Mouse (Mus musculus) liver, embryonic 11.5 days (tissue): ENCODE data around the gene Pold4. TPM values are rescaled to one million over a fixed set of nuclear protein-coding genes. Genes with fewer than 3 reads are reported as not detected.
"Not testable (repeated sequence)": the region's sequence is repeated elsewhere in the genome, so short reads cannot be mapped to it uniquely, and the experiment has no call there.

ENCODE experiments used
- ATAC-seq: fragments of 200-750 bp; cut with Nextera tagmentation; replicated peaks from 2 replicates; pipeline ENCODE4 v1.8.0; 2017; ENCODE audit warnings: moderate number of reproducible peaks, mild to moderate bottlenecking, moderate TSS enrichment, moderate library complexity; ENCODE audit not compliant: low FRiP score
- DNase-seq: peaks from one replicate; pipeline ENCODE4 v3.0.0-alpha.2; 2017; ENCODE audit warnings: low spot score
- H3K27ac ChIP-seq: fragments of 300-500 bp; sonication (generic); 2 replicates; pipeline ENCODE4 v1.5.1; 2014; ENCODE audit warnings: mild to moderate bottlenecking, low read depth, low read length, control low read depth
- H3K27me3 ChIP-seq: fragments of 300-500 bp; sonication (generic); replicated peaks from 2 replicates; pipeline ENCODE4 v1.6.1; 2014; ENCODE audit warnings: low read length, mixed read lengths; ENCODE audit not compliant: control insufficient read depth, insufficient read depth
- H3K36me3 ChIP-seq: fragments of 300-500 bp; sonication (generic); 2 replicates; pipeline ENCODE4 v1.6.1; 2014; ENCODE audit warnings: mild to moderate bottlenecking, low read length, moderate library complexity, mixed read lengths; ENCODE audit not compliant: control insufficient read depth, insufficient read depth
- H3K4me1 ChIP-seq: fragments of 300-500 bp; sonication (generic); replicated peaks from 2 replicates; pipeline ENCODE4 v1.6.1; 2014; ENCODE audit warnings: low read length, mixed read lengths; ENCODE audit not compliant: control insufficient read depth, insufficient read depth
- H3K4me2 ChIP-seq: fragments of 300-500 bp; sonication (generic); 2 replicates; pipeline ENCODE4 v1.6.1; 2014; ENCODE audit warnings: mild to moderate bottlenecking, control low read depth, moderate library complexity
- H3K4me3 ChIP-seq: fragments of 300-500 bp; sonication (generic); 2 replicates; pipeline ENCODE4 v1.5.1; 2014; ENCODE audit warnings: low read depth, low read length, control low read depth
- H3K9ac ChIP-seq: fragments of 300-500 bp; sonication (generic); 2 replicates; pipeline ENCODE4 v1.6.1; 2014; ENCODE audit warnings: low read depth, low read length, control low read depth
- H3K9me3 ChIP-seq: fragments of 300-500 bp; sonication (generic); 2 replicates; pipeline ENCODE4 v1.6.1; 2016; ENCODE audit warnings: low read length, inconsistent platforms, mixed read lengths; ENCODE audit not compliant: control insufficient read depth
- WGBS: fragments of 180-500 bp; shearing (Covaris S2); extraction: QIAGEN DNeasy Blood & Tissue Kit; methylation state at CpG from one replicate; pipeline ENCODE4 v1.1.7; 2014; 5-methylcytosine and 5-hydroxymethylcytosine counted together
- polyA plus RNA-seq: library from polyadenylated mRNA; unstranded; fragments of >200 nt; fragmentation: Nextera tagmentation; extraction: Ambion mirVana; gene quantifications from 2 replicates; pipeline ENCODE4 v1.2.1, GENCODE M21; 2014

The Pold4 gene
- polyA plus RNA-seq, 1 experiment from 2014 or later = 24.9 TPM

GRCm38 (mm10) chr19:4248683-4249082 is 17.0 kb downstream of the Pold4 start:
- not testable (repeated sequence) for H3K36me3 ChIP-seq, H3K27ac ChIP-seq, H3K4me3 ChIP-seq, ATAC-seq, H3K4me2 ChIP-seq, H3K9ac ChIP-seq, H3K4me1 ChIP-seq, H3K9me3 ChIP-seq, DNase-seq, H3K27me3 ChIP-seq
- 71% methylated on average over 1 of the region's 1 CpGs for WGBS

- Histone ChIP-seq H3K27ac (no peak overlapping the region), H3K36me3 (no peaks in the 10 kb centered on the region), H3K4me1 (peaks cover 6% of the 10 kb centered on the region), H3K9ac (no peak overlapping the region), H3K4me2 (no peak overlapping the region), H3K9me3 (no peaks in the 10 kb centered on the region; the same call in 1 of the 2 replicates), H3K4me3 (no peak overlapping the region), H3K27me3 (no peaks in the 10 kb centered on the region)
- DNase-seq = no peak
- no peak for ATAC-seq
- 85% methylated on average over 7 of the region's 7 CpGs for WGBS
Measured at GRCm38 (mm10) chr19:4254230-4254629, 22.5 kb downstream of the Pold4 start.

- Histone ChIP-seq H3K4me1 (peaks cover 13% of the 10 kb centered on the region), H3K9me3 (no peaks in the 10 kb centered on the region; the same call in 1 of the 2 replicates), H3K4me3 (no peak overlapping the region), H3K36me3 (no peaks in the 10 kb centered on the region), H3K27me3 (no peaks in the 10 kb centered on the region), H3K27ac (no peak overlapping the region), H3K4me2 (no peak overlapping the region), H3K9ac (no peak overlapping the region)
- no peak for DNase-seq
- no peak for ATAC-seq
- WGBS = 76% methylated on average over 11 of the region's 11 CpGs
Measured at GRCm38 (mm10) chr19:4255583-4256162, 24.0 kb downstream of the Pold4 start.

GRCm38 (mm10) chr19:4257216-4257896 is 25.7 kb downstream of the Pold4 start:
- peak; percentile 85 for DNase-seq
- H3K27me3 ChIP-seq = no peaks in the 10 kb centered on the region
- no peaks in the 10 kb centered on the region; the same call in 1 of the 2 replicates for H3K9me3 ChIP-seq
- no peak overlapping the region for H3K27ac ChIP-seq
- ATAC-seq = peak; percentile 85
- H3K4me1 ChIP-seq = peaks cover 13% of the 10 kb centered on the region
- H3K36me3 ChIP-seq = no peaks in the 10 kb centered on the region
- peak overlapping the region; percentile 98 for H3K4me2 ChIP-seq
- peak overlapping the region; percentile 67 for H3K9ac ChIP-seq
- H3K4me3 ChIP-seq = peak overlapping the region; percentile 70
- 1% methylated on average over 41 of the region's 41 CpGs for WGBS

GRCm38 (mm10) chr19:4257897-4258252 is 26.2 kb downstream of the Pold4 start:
- Histone ChIP-seq H3K9me3 (no peaks in the 10 kb centered on the region; the same call in 1 of the 2 replicates), H3K36me3 (no peaks in the 10 kb centered on the region), H3K27ac (no peak overlapping the region), H3K4me3 (peak overlapping the region; percentile 70), H3K4me1 (peaks cover 17% of the 10 kb centered on the region), H3K9ac (peak overlapping the region; percentile 39), H3K27me3 (no peaks in the 10 kb centered on the region), H3K4me2 (peak overlapping the region; percentile 98)
- DNase-seq (no peak), ATAC-seq (peak; percentile 14; the same call in 1 of the 2 replicates)
- 35% methylated on average over 12 of the region's 12 CpGs for WGBS

GRCm38 (mm10) chr19:4261038-4261698 is 29.5 kb downstream of the Pold4 start:
- H3K27me3 ChIP-seq = no peaks in the 10 kb centered on the region
- H3K4me1 ChIP-seq = peaks cover 21% of the 10 kb centered on the region
- ATAC-seq = peak; percentile 43; the same call in 1 of the 2 replicates
- no peak overlapping the region for H3K9ac ChIP-seq
- no peak overlapping the region for H3K27ac ChIP-seq
- no peaks in the 10 kb centered on the region for H3K36me3 ChIP-seq
- H3K9me3 ChIP-seq = no peaks in the 10 kb centered on the region
- no peak for DNase-seq
- H3K4me2 ChIP-seq = no peak overlapping the region
- H3K4me3 ChIP-seq = no peak overlapping the region
- 57% methylated on average over 8 of the region's 8 CpGs for WGBS

GRCm38 (mm10) chr19:4262756-4263155 is 31.1 kb downstream of the Pold4 start:
- H3K9ac ChIP-seq = no peak overlapping the region
- WGBS = 54% methylated on average over 6 of the region's 6 CpGs
- H3K4me2 ChIP-seq = no peak overlapping the region
- H3K9me3 ChIP-seq = no peaks in the 10 kb centered on the region
- H3K36me3 ChIP-seq = no peaks in the 10 kb centered on the region
- H3K27ac ChIP-seq = no peak overlapping the region
- DNase-seq (no peak), ATAC-seq (no peak)
- H3K27me3 ChIP-seq = 0 out of 2 replicates have a peak, but pooled peaks cover under 1% of the 10 kb centered on the region
- H3K4me3 ChIP-seq = no peak overlapping the region
- H3K4me1 ChIP-seq = peaks cover 19% of the 10 kb centered on the region

- Histone ChIP-seq H3K4me1 (peaks cover 15% of the 10 kb centered on the region), H3K4me2 (no peak overlapping the region), H3K36me3 (no peaks in the 10 kb centered on the region), H3K27ac (no peak overlapping the region), H3K9ac (no peak overlapping the region), H3K27me3 (0 out of 2 replicates have a peak, but pooled peaks cover 5% of the 10 kb centered on the region), H3K9me3 (no peaks in the 10 kb centered on the region), H3K4me3 (no peak overlapping the region)
- ATAC-seq (no peak), DNase-seq (no peak)
- 59% methylated on average over 14 of the region's 14 CpGs for WGBS
Measured at GRCm38 (mm10) chr19:4263702-4264101, 32.0 kb downstream of the Pold4 start.
